Mouse (Mus musculus) right cerebral cortex, postnatal 25 days (tissue): ENCODE data around the gene Hoxd9.

ENCODE experiments used
- DNase-seq: peaks from one replicate; pipeline ENCODE4 v3.0.0; 2022

The Hoxd9 gene

GRCm38 (mm10) chr2:74714881-74715280 is 17.4 kb downstream of the Hoxd9 start:
- no peak for DNase-seq

GRCm38 (mm10) chr2:74715504-74716241 is 18.1 kb downstream of the Hoxd9 start:
- no peak for DNase-seq

GRCm38 (mm10) chr2:74720384-74720783 is 22.9 kb downstream of the Hoxd9 start:
- no peak for DNase-seq

- DNase-seq, result no peak
These were observed 23.5 kb downstream of the Hoxd9 start for GRCm38 (mm10) chr2:74720955-74721491.

GRCm38 (mm10) chr2:74721882-74722281 is 24.4 kb downstream of the Hoxd9 start:
- DNase-seq, result no peak

GRCm38 (mm10) chr2:74722949-74723348 is 25.4 kb downstream of the Hoxd9 start:
- no peak for DNase-seq

GRCm38 (mm10) chr2:74724244-74725015 is 26.9 kb downstream of the Hoxd9 start:
- DNase-seq, result no peak

GRCm38 (mm10) chr2:74725171-74725570 is 27.6 kb downstream of the Hoxd9 start:
- DNase-seq, result no peak

- no peak for DNase-seq
These were observed 29.0 kb downstream of the Hoxd9 start, which contains the start of gene Gm28230 for GRCm38 (mm10) chr2:74726551-74726950. Gene Gm28230, plus strand, starts transcription at chr2:74726728.

GRCm38 (mm10) chr2:74726973-74727639 is 29.6 kb downstream of the Hoxd9 start:
- DNase-seq, result no peak

- DNase-seq, result no peak
These were observed 30.2 kb downstream of the Hoxd9 start for GRCm38 (mm10) chr2:74727640-74728302.

- no peak for DNase-seq
These were observed 30.8 kb downstream of the Hoxd9 start for GRCm38 (mm10) chr2:74728303-74728680.

- no peak for DNase-seq
These were observed 32.8 kb downstream of the Hoxd9 start for GRCm38 (mm10) chr2:74730331-74730730.

GRCm38 (mm10) chr2:74731055-74731454 is 33.5 kb downstream of the Hoxd9 start:
- DNase-seq, result no peak

- no peak for DNase-seq
These were observed 34.4 kb downstream of the Hoxd9 start for GRCm38 (mm10) chr2:74731799-74732512.

- DNase-seq, result no peak
These were observed 35.2 kb downstream of the Hoxd9 start for GRCm38 (mm10) chr2:74732513-74733316.

GRCm38 (mm10) chr2:74733317-74733661 is 35.8 kb downstream of the Hoxd9 start:
- DNase-seq, result no peak

- DNase-seq, result no peak
These were observed 36.2 kb downstream of the Hoxd9 start for GRCm38 (mm10) chr2:74733765-74734164.

- DNase-seq, result no peak
These were observed 36.9 kb downstream of the Hoxd9 start for GRCm38 (mm10) chr2:74734451-74734850.

GRCm38 (mm10) chr2:74734996-74735811 is 37.7 kb downstream of the Hoxd9 start:
- no peak for DNase-seq
